Mouse (Mus musculus): ENCODE data around the gene Casq1.

Gene Casq1

DNA sequence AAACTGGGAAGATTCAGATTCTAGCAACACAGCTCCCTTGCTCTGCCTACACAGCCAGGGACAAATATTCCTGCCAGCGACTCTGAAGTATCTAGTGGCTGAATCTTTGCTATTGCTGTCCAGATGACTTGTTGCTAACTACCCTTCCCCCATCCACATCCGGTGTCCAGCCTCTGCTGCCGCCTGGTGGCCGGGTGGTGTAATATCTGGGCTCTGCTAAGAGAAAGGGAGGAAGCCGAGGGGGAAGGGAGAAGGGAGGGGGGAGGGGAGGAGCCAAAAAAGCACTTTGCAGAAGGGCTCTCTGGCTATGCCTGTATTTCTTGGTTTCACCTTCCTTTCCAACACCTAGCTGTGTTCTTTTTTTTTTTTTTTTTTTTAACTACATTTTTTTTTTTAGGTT, 2.5 kb downstream of the Casq1 start:
- CTCF ChIA-PET = interaction anchor here (0.6 to 3.1 kb wide), 11 partner anchors 10 to 148 kb away, joined by 3 to 11 read pairs (median 4); partner anchors contain the start of genes Copa (in 1 of the 4), Ncstn (in 1 of the 4) and Pea15a (in 1 of the 4)
- POLR2A ChIA-PET = interaction anchor here in 3 of 4 experiments (0.7 to 2.0 kb wide), 14 partner anchors 10 to 165 kb away, joined by 3 to 11 read pairs (median 5); partner anchors contain the start of genes Pea15a (in 3 of the 3), Dcaf8 (in 1 of the 3) and Ncstn (in 1 of the 3)

GRCm38 (mm10) chr1:172214748-172215147, 4.9 kb downstream of the Casq1 start:
- ChIA-PET CTCF (interaction anchor here in 1 of 4 experiments (0.8 kb wide), 1 partner anchor 72 kb away, joined by 4 read pairs; no protein-coding TSS in a partner anchor), POLR2A (interaction anchor here in 2 of 4 experiments (1.3 to 4.9 kb wide), 4 partner anchors 8 to 71 kb away, joined by 4 to 48 read pairs (median 10); partner anchors contain the start of gene Pea15a (in 2 of the 2))

- ChIA-PET POLR2A (interaction anchor here in 3 of 4 experiments (0.6 to 4.9 kb wide), 7 partner anchors 9 to 162 kb away, joined by 4 to 48 read pairs (median 5); partner anchors contain the start of genes Pea15a (in 1 of the 3) and Pigm (in 1 of the 3)), CTCF (no interaction called here)
These were observed 5.9 kb downstream of the Casq1 start for GRCm38 (mm10) chr1:172213771-172214170.

DNA sequence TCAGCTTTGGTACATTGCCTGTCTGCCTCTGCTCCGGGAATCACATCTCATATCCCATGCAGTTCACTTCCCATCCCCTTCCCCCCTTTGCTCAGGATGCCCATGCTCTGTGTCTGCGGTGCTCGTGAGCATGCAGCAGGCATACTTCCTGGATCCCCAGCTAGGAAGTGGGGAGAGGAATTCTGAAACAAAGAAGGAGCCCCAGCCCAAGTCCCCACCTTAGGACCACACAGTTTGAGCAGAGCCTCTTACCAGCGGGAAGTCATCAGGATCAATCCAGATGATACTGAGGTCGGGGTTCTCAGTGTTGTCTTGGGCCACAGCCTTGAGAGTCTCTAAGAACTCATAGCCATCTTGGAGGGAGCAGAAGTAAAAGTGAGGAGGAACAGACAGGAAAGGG, 6.9 kb downstream of the Casq1 start:
- ChIA-PET POLR2A (interaction anchor here (0.5 to 4.9 kb wide), 22 partner anchors 8 to 185 kb away, joined by 3 to 48 read pairs (median 4); partner anchors contain the start of genes Dcaf8 (in 2 of the 4), Ncstn (in 2 of the 4), Atp1a4 (in 1 of the 4) and Copa (in 1 of the 4)), CTCF (interaction anchor here in 2 of 4 experiments (1.0 to 1.4 kb wide), 4 partner anchors 15 to 112 kb away, joined by 3 to 4 read pairs (median 3); no protein-coding TSS in a partner anchor)

GRCm38 (mm10) chr1:172207111-172207584, 12.5 kb downstream of the Casq1 start:
- ChIA-PET POLR2A (interaction anchor here (0.6 to 6.3 kb wide), 38 partner anchors 7 to 154 kb away, joined by 3 to 48 read pairs (median 5); partner anchors contain the start of genes Casq1 (in 2 of the 4), Dcaf8 (in 2 of the 4), Copa (in 1 of the 4) and Ncstn (in 1 of the 4)), CTCF (interaction anchor here in 2 of 4 experiments (0.6 to 1.9 kb wide), 12 partner anchors 11 to 421 kb away, joined by 3 to 11 read pairs (median 3); partner anchors contain the start of gene Dcaf8 (in 1 of the 2))

DNA sequence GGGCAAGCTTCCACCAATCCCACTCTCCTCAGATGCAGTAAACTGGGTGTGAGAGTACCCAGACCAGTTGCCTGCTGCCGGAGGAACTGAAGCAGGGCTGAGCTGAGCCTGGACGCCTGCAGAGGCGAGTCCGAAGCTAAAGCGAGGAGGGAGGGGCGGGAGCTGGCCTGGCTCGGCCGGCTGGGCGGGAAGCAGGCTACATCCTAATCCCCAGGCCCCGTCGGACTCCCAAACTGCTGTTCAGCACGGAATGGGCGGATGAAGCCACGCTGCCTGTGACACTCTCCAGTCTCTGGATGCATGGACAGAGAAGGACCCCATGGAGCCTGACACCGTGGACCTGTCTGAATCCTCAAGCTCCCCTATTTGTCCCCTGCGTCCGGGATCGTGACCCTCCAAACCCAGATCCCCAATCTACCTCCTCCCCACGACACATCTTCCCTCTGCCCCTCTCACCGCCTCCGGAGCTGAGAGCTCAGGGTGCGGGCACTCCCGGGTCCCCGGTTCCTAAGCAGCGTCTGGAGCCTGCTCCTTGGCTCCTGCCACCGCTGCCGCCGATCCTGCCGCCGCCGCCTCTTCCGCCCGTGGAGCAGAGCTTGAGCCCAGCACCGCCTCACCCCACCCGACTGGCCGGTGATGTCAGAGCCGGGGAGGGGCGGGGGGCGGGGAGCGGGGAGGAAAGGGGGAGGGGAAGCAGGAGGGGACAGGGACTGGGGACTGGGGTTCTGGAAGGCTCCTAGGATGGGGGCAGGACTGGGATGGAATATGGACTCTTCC, 13.3 kb downstream of the Casq1 start, which contains the start of gene Pea15a:
Gene Pea15a (minus strand): TSS at position 664 of the 777 bp plus-strand sequence.
- ChIA-PET POLR2A (interaction anchor here (0.7 to 6.3 kb wide), 48 partner anchors 7 to 179 kb away, joined by 3 to 48 read pairs (median 4); partner anchors contain the start of genes Casq1 (in 2 of the 4), Dcaf8 (in 2 of the 4), Atp1a4 (in 1 of the 4) and Copa (in 1 of the 4)), CTCF (interaction anchor here in 3 of 4 experiments (0.7 to 1.9 kb wide), 14 partner anchors 12 to 197 kb away, joined by 3 to 11 read pairs (median 3); partner anchors contain the start of gene Dcaf8 (in 1 of the 3))

DNA sequence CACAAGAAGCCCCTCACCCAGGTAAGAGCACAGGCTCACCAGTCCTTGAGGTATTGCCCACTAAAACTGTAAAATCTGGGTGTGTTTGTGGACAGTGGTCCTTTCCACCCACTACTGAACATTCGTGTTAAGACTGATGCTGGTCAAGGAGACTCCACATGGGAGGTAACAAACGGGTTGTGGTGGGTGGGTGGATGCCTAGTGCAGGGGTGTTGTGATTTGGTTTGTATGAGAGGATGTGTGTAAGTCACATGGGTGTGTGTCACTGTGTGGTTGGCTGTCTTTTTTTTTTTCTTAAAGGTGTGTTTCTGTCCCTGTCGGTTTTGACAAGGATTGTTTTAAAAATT, 14.0 kb downstream of the Casq1 start:
- ChIA-PET POLR2A (interaction anchor here in 3 of 4 experiments (0.7 to 6.3 kb wide), 29 partner anchors 8 to 178 kb away, joined by 3 to 48 read pairs (median 5); partner anchors contain the start of genes Dcaf8 (in 2 of the 3), Atp1a4 (in 1 of the 3), Casq1 (in 1 of the 3) and Copa (in 1 of the 3)), CTCF (interaction anchor here in 2 of 4 experiments (0.6 to 1.9 kb wide), 10 partner anchors 12 to 772 kb away, joined by 3 to 11 read pairs (median 3); no protein-coding TSS in a partner anchor)

GRCm38 (mm10) chr1:172204814-172205740, 14.6 kb downstream of the Casq1 start:
- CTCF ChIA-PET = interaction anchor here in 2 of 4 experiments (0.6 to 1.1 kb wide), 7 partner anchors 43 to 771 kb away, joined by 3 to 4 read pairs (median 3); no protein-coding TSS in a partner anchor
- POLR2A ChIA-PET = interaction anchor here in 3 of 4 experiments (0.7 to 6.3 kb wide), 35 partner anchors 7 to 178 kb away, joined by 3 to 48 read pairs (median 4); partner anchors contain the start of genes Casq1 (in 1 of the 3), Copa (in 1 of the 3), Dcaf8 (in 1 of the 3) and Ncstn (in 1 of the 3)

DNA sequence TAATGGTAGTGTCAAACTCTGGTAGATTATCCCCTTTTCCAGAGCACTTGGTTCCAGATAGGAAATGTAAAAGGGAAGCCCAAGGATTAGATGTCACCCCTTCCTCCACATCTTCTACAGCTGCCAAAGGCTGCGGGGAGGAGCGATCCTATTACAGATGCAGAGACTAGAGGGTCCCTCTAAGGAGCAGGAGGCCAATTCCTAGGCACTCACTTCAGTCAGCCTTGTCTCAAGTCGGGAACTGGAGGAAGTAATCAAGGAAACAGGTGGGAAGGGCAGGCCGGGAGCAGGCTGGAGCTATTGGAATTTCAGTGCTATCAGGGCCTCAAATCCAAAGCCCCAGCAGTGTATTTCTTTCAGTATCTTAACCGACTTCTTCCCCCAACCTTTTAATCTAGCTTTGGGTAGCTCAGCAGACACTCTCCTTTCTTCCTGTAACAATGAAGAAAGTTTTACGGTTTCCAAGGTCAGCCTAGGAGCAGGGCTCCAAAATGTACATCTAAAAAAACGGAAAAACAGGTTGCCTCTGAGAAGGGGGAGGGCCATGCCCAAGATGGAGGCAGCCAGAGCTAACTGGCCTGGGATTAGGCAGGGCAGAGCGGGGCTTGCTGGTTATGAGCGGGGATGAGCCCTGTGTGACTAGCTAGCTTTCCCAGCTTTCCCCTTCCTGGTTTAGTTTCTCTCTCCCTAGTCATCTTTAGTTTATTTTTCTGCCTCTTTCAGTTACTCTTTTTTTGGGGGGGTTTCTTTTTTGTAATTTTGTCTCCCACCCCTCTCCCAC, 15.4 kb downstream of the Casq1 start:
- ChIA-PET POLR2A (interaction anchor here in 3 of 4 experiments (0.6 to 6.3 kb wide), 36 partner anchors 8 to 379 kb away, joined by 3 to 48 read pairs (median 4); partner anchors contain the start of genes Casq1 (in 1 of the 3), Dcaf8 (in 1 of the 3), Ncstn (in 1 of the 3) and Vangl2 (in 1 of the 3)), CTCF (interaction anchor here in 2 of 4 experiments (0.8 to 1.5 kb wide), 3 partner anchors 10 to 121 kb away, joined by 3 to 4 read pairs (median 4); no protein-coding TSS in a partner anchor)

DNA sequence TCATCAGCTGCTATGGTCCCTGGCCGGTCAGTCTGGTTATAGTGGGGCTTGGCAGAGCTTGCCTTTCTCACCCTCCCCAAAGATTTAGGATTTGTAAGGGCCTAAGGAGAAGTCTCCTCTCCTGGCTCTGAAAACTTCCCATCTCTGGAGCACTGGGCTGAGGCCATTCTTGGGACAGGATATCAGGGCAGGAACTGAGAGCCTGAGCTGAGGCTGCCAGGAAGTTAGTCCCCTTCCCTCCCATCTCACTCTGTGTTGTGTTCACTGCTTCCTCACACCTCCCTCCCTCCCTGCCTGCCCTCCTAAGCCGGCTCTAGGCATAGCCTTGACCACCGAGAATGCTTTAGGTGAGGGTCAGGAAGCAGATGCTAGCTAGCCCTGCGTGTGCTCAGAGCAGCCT, 16.1 kb downstream of the Casq1 start:
- POLR2A ChIA-PET = interaction anchor here in 3 of 4 experiments (0.6 to 6.3 kb wide), 25 partner anchors 9 to 378 kb away, joined by 3 to 48 read pairs (median 4); partner anchors contain the start of genes Dcaf8 (in 1 of the 3) and Vangl2 (in 1 of the 3)
- CTCF ChIA-PET = interaction anchor here in 1 of 4 experiments (1.5 kb wide), 1 partner anchor 10 kb away, joined by 4 read pairs; no protein-coding TSS in a partner anchor

DNA sequence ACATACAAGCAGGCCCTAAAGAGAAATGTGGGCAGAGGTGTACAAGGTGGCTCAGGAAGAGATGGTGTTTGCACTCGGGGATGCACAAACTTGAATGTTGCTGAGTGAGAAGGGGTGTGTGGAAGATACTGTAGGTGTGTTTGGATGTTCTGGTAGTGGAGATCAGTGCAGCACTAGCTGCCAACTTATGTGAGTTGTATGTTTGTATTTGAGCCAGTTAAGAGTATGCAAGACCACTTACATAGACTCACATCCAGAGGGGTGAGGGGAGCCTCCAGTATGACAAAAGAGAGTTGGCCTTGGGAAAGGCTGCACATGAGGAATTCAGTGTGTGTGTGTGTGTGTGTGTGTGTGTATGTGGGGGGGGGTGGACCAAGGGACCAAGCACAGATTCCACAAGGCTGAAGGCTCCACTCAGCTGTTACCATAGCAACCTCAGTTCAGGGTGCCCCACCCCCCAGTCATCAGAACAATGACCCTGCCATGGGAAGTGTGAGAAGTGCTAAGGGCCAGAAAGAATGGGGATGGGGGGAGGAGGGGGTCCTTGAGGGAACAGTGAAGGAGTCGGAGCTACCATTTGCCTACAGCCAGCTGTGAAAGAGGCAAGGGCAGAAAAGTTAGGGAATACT, 16.7 kb downstream of the Casq1 start:
- ChIA-PET POLR2A (interaction anchor here in 3 of 4 experiments (0.6 to 6.3 kb wide), 20 partner anchors 9 to 377 kb away, joined by 3 to 48 read pairs (median 4); no protein-coding TSS in a partner anchor), CTCF (interaction anchor here in 2 of 4 experiments (1.5 kb wide), 2 partner anchors 9 to 44 kb away, joined by 3 to 4 read pairs; no protein-coding TSS in a partner anchor)

DNA sequence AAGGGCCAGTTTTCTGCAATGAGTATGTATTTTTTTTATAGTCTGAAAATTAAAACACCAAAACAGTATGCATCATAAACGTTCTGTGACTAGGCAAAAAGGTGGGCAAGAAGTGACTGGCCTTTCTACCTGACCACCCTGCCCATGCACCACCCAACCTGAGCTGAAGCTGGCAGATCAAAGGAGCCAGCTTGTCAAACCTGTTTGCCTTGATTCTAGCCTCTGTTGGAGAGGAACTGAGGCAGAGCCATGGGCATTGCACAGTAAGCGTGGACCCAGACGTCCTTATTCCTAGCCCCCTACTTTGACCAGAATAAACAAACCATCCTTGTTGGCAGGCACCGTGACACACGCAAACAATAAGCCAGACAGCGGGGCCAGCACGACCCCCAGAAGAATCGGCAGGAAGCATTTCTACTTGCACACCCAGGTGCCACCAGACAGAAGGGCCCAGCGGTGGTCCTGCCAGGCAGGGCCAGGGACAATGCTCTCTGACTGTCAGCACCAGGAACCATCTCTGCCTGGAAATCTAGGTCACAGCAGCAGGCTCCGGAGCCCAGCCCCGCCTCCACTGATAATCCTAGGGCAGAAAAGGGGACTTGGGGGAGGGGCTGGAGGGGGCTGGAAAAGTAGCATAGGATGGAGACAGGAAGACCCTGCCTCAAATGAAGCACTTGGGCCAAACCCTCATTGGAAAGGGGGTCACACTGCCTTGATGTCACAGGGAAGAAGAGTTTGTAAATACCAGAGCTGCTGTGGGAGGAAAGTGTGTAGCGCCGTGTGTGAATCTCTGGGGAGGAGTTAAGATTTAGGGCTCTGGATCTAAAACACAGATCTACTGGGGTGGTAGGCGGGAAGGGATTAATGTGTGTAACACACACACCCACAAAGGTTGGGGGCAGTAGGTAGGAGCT, 17.4 kb downstream of the Casq1 start:
- ChIA-PET CTCF (interaction anchor here in 2 of 4 experiments (0.6 to 1.5 kb wide), 2 partner anchors 45 to 823 kb away, joined by 3 read pairs; no protein-coding TSS in a partner anchor), POLR2A (interaction anchor here in 2 of 4 experiments (0.6 to 6.3 kb wide), 11 partner anchors 10 to 159 kb away, joined by 3 to 48 read pairs (median 4); no protein-coding TSS in a partner anchor)

DNA sequence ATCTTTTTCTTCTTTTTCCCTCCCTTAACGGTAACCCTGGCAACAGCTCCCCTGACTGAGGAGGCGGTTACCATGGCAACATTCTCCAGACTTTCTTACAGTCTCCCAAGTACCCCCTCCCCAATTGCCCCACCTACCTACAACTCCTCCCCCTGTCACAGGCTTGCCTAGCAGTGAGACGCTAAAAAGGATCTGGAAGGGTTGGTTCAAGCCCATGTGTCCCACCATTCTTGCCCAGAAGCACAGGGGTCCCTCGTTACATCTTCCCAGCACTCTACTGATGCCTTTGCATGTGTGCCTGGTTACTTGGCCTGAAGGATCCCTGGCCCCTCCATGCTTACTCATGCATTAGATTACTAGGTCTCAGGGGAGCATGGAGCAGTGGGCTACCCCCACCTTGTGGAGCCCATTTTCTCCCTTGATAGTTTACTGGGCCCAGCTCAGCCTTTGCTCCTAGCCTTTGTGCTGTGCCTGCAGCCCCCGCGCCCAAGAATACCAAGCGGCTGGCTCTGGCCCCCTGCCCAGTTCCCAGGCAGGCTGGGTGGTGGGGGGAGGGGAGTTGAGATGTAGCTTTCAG, 18.7 kb downstream of the Casq1 start:
- POLR2A ChIA-PET = interaction anchor here in 1 of 4 experiments (0.6 to 1.4 kb wide), 5 partner anchors 16 to 819 kb away, joined by 3 to 5 read pairs (median 3); partner anchors contain the start of gene Pex19
- CTCF ChIA-PET = interaction anchor here in 1 of 4 experiments (0.6 kb wide), 1 partner anchor 111 kb away, joined by 3 read pairs; no protein-coding TSS in a partner anchor

- CTCF ChIA-PET = no interaction called here
- POLR2A ChIA-PET = interaction anchor here in 1 of 4 experiments (0.9 to 1.4 kb wide), 3 partner anchors 18 to 133 kb away, joined by 3 to 5 read pairs (median 3); partner anchors contain the start of gene Pex19
These were observed 19.5 kb downstream of the Casq1 start for GRCm38 (mm10) chr1:172200161-172200560.

Data from embryonic stem cell, embryonic (primary cell).